Mouse (Mus musculus) forelimb bud, embryonic 11.5 days (tissue): Measurements from ENCODE around the gene Scml4.

Experiments
- DNase-seq: peaks from one replicate; pipeline ENCODE4 v3.0.0-alpha.2; 2012; ENCODE audit warnings: low read depth, low spot score

Gene Scml4

GRCm38 (mm10) chr10:42860159-42860911 lies at the start of gene Scml4:
TSS of gene Scml4 (plus strand) at chr10:42860370.
- DNase-seq: peak; percentile 71

- no peak for DNase-seq
Measured at GRCm38 (mm10) chr10:42825923-42826322, 34.2 kb upstream of the Scml4 start.

DNA sequence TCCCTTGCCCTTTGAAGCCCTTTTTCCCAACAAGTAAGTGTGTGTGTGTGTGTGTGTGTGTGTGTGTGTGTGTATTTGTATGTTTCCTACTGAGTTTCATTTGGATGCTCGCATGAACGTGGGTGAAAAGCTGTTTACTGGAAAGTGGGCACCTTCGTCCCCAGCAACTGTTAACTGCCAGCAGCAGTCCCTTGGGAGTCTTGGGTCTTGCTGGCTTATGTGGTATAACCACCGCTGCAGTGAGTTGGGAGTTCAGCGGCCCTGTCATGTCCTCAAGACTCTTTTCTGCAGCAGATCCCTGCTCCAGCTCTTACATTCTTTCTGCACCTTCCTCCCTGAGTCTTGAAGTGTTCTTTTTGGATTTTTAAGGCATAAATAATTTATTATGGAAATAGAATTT lies 33.0 kb upstream of the Scml4 start:
- no peak for DNase-seq

- no peak for DNase-seq
Measured at GRCm38 (mm10) chr10:42830007-42830406, 30.2 kb upstream of the Scml4 start.

DNA sequence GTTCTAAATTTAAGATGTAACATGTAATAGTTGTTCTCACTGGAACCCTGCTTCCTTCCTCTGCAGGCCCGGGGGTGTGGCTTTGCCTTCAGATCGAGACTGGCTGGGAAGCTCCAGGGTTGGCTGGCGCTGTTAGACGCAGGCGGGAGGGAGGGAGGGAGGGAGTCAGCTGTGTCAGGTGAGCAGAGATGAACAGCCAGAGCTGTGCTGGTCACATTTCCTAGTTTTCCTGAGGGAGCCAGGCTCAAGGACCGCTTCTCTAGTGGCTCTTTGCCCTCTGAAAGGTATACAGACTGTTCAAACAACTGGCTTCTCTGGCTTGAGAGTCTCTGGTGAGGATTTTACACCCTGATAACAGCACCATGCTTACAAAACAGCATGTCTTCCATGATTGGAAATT lies 29.8 kb upstream of the Scml4 start:
- no peak for DNase-seq

- DNase-seq: no peak
Measured at GRCm38 (mm10) chr10:42832677-42833076, 27.5 kb upstream of the Scml4 start.

GRCm38 (mm10) chr10:42833871-42834727 lies 26.1 kb upstream of the Scml4 start:
- DNase-seq: no peak

- DNase-seq: no peak
Measured at GRCm38 (mm10) chr10:42838106-42838505, 22.1 kb upstream of the Scml4 start.

GRCm38 (mm10) chr10:42838736-42839135 lies 21.4 kb upstream of the Scml4 start:
- DNase-seq: no peak

- DNase-seq: no peak
Measured at GRCm38 (mm10) chr10:42840036-42840435, 20.1 kb upstream of the Scml4 start.

- no peak for DNase-seq
Measured at GRCm38 (mm10) chr10:42841531-42842195, 18.5 kb upstream of the Scml4 start.

GRCm38 (mm10) chr10:42842358-42842757 lies 17.8 kb upstream of the Scml4 start:
- DNase-seq: peak; percentile 69

DNA sequence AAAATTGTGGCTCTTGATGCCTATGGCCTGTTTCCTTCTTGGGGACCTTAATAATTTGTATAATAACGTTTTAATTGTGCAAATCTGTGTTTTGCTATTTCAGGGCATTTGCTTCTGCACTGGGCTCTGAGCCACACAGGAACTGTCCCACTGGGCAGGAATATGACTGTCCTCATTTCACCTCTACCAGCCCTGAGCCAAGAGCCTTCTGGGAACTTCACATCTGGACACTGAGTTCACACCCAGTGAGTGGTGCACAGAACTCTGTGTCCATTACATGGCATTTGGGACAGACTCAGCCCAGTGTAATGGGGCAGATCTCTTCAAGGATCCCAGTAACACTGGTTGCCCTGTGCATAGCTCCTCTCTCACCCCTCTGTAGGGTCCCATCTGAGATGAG lies 16.8 kb upstream of the Scml4 start:
- DNase-seq: no peak

- DNase-seq: no peak
Measured at GRCm38 (mm10) chr10:42845480-42845879, 14.7 kb upstream of the Scml4 start.

- no peak for DNase-seq
Measured at GRCm38 (mm10) chr10:42848179-42849080, 11.7 kb upstream of the Scml4 start.

- DNase-seq: no peak
Measured at GRCm38 (mm10) chr10:42849081-42849400, 11.1 kb upstream of the Scml4 start.

DNA sequence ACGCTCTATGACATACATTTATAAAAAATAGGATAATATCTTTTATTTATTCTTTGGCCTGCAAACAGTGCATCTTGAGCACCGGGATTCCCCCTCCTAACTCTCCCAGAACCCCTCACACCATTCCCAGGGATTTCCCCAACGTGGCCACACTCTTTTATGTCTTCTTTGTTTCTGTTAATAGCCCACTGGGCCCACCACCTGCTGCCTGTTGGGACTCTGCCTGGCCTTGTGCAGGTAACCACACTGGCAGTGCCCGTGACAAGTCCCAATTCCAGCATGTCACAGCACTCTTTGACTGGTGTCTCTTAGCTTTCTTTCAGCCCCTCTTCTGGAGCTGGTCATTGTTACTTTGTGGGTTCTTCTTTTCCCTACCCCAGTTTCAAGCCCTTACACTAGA lies 5.3 kb upstream of the Scml4 start:
- no peak for DNase-seq

DNA sequence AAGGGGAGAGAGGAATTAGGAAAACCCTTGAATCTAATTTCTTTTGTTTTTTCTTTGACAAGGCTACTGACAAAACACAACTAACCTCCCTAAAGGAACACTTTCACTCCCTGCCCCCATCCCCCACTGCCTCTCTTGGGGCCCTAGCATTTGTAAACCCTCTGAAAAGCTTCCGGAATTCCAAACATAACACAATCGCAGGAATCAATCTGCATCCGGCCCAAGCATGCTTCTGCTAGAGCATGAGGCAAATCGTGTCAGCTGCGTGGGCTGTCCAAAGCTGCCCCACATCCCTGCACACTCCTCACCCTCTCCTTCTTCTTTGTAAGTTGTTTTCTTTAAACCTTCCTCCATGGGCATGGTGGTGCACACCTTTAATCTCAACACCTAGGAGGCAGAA lies 4.9 kb upstream of the Scml4 start:
- no peak for DNase-seq

DNA sequence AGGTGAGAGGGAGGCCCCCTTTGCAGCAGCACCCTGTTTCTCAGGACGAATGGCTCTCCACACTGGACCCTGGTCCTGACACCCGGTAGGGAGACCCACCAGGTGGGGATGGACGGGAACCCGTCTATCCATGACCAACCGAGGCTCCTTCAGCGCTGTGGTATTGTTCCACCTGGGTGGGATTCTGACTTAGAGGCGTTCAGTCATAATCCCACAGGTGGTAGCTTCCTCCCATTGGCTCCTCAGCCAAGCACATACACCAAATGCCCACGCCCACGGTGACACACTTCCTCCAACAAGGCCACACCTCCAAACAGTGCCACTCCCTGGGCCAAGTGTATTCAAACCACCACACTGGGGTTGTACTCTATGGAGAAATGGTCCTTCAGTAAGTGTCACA lies 3.6 kb upstream of the Scml4 start:
- DNase-seq: no peak

GRCm38 (mm10) chr10:42857021-42857420 lies 3.1 kb upstream of the Scml4 start:
- no peak for DNase-seq

- no peak for DNase-seq
Measured at GRCm38 (mm10) chr10:42859781-42860158, 400 bp upstream of the Scml4 start.

GRCm38 (mm10) chr10:42861446-42861845 lies 1.3 kb downstream of the Scml4 start:
- DNase-seq: no peak
